Mouse (Mus musculus) midbrain, embryonic 10.5 days (tissue): ENCODE measurements around the gene Gtf3c5. TPM values are rescaled to one million over a fixed set of nuclear protein-coding genes. Genes with fewer than 3 reads are reported as not detected.

ENCODE experiments used
- DNase-seq: peaks from one replicate; pipeline ENCODE4 v3.0.0-alpha.2; 2017; ENCODE audit warnings: low spot score
- H3K27ac ChIP-seq: fragments of 300-500 bp; sonication (generic); replicated peaks from 2 replicates; pipeline ENCODE4 v1.5.1; 2016; ENCODE audit warnings: mild to moderate bottlenecking
- H3K27me3 ChIP-seq: fragments of 300-500 bp; sonication (generic); 2 replicates; pipeline ENCODE4 v1.6.1; 2016; ENCODE audit warnings: low read depth, mild to moderate bottlenecking; ENCODE audit not compliant: poor library complexity, severe bottlenecking
- H3K36me3 ChIP-seq: fragments of 300-500 bp; sonication (generic); 2 replicates; pipeline ENCODE4 v1.6.1; 2016; ENCODE audit warnings: mild to moderate bottlenecking, moderate library complexity
- H3K4me1 ChIP-seq: fragments of 300-500 bp; sonication (generic); 2 replicates; pipeline ENCODE4 v1.6.1; 2016
- H3K4me3 ChIP-seq: fragments of 300-500 bp; sonication (generic); 2 replicates; pipeline ENCODE4 v1.5.1; 2016; ENCODE audit warnings: mild to moderate bottlenecking, moderate library complexity
- H3K9me3 ChIP-seq: fragments of 300-500 bp; sonication (generic); replicated peaks from 2 replicates; pipeline ENCODE4 v1.6.1; 2016; ENCODE audit warnings: mild to moderate bottlenecking
- WGBS: fragments of 180-500 bp; shearing (Covaris S2); methylation state at CpG from one replicate; pipeline ENCODE4 v1.1.7; 2016; 5-methylcytosine and 5-hydroxymethylcytosine counted together
- polyA plus RNA-seq: library from polyadenylated mRNA; unstranded; fragments of >200 nt; fragmentation: Nextera tagmentation; extraction: Ambion mirVana; gene quantifications from 2 replicates; pipeline ENCODE4 v1.2.1, GENCODE M21; 2016

Gene Gtf3c5
- polyA plus RNA-seq, 1 experiment from 2014 or later, result 58.1 TPM

DNA sequence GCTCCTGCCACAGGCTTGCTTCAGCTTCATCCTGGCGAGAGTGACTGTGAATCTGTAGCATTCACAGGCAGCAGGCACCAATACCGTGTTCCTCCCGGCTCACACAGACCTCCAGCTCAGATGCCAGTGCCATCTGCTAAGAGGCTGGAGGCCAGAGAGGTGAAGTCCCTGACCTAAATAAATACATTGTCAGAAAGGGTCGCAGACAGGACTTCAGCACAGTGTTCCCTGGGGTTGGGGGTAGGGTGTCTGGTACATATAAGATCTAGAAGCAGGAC lies 48.3 kb downstream of the Gtf3c5 start:
- Histone ChIP-seq H3K4me3 (peak overlapping the region; percentile 70), H3K27ac (peak overlapping the region; percentile 84), H3K4me1 (peaks cover 100% of the 10 kb centered on the region), H3K36me3 (0 out of 2 replicates have a peak, but pooled peaks cover under 1% of the 10 kb centered on the region), H3K9me3 (no peaks in the 10 kb centered on the region), H3K27me3 (peaks cover 15% of the 10 kb centered on the region; the same call in 1 of the 2 replicates)
- no peak for DNase-seq
- WGBS, result 45% methylated on average over 4 of the region's 4 CpGs

DNA sequence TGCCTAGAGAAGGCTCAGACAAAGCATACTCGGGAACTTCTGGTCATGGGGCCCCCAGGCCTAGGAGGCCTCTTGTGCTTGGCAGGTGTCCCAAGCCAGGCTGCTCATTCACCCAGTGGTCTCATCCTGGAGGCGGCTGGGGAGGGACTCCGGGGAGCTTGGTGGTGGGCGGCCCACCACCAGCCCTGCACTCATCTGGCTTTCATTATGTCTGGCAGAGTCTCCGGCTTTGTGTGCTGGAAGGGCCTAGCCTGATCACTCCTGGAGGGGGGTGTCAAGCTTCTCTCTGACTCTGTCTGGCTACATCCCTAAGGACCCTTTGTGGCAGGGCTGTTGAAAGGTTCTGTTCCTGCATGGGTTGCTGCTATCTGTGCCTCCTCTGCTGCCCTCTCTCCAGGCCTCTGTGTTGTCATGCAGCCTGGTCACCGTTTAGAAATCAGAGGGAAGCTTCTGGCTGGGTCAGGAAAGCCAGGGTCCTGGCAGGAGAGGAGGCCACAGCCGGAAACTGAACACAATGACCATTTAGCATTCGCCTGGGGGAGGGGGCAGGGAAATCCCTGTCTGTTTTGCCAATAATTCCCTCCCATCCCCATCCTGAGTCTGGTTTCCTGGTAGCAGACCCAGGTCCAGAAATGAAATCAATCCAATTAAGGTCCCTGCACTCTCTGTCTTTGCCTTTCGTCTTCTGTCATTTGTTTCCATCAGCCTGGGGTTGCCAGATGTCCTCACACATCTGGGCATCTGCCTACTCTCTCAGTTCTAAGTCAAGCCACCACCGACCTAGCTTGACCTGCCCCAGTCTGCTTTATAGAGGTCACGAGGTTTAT lies 48.9 kb downstream of the Gtf3c5 start:
- H3K4me3 ChIP-seq, result peak overlapping the region; percentile 70
- H3K27ac ChIP-seq, result peak overlapping the region; percentile 84
- WGBS, result 32% methylated on average over 11 of the region's 11 CpGs

DNA sequence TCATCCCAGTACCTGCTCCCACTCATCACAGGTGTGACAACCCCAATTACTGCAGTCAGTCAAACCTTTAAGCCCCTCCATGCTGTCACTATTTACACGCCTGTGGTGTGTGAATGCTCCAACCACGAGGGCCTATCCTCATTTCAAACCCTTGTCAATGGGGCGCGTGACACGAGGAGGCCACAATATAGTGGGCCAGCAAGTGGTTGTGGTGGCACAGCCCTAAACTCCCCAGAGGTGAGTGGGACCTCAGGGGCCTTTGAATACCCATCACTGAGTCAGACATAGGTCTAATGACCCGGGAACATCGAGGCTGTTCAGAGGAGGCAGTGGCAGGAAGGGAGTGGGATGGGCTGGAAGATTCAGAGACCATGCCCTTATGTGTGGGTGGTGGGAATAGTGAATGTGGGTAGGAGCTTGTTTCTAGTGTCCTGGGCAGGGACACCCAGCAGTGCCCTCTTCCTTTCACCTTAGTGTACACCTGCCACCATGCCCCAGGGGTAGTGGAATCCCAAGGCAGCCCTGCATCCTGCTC lies 49.6 kb downstream of the Gtf3c5 start:
- H3K4me1 ChIP-seq, result peaks cover 99% of the 10 kb centered on the region
- no peaks in the 10 kb centered on the region for H3K36me3 ChIP-seq
- 75% methylated on average over 7 of the region's 7 CpGs for WGBS
- peak overlapping the region; percentile 84 for H3K27ac ChIP-seq
- no peaks in the 10 kb centered on the region for H3K9me3 ChIP-seq
- DNase-seq, result no peak
- H3K4me3 ChIP-seq, result peak overlapping the region; percentile 70
- H3K27me3 ChIP-seq, result peaks cover 15% of the 10 kb centered on the region; the same call in 1 of the 2 replicates

More for the DNA sequence above, 48.9 kb downstream of the Gtf3c5 start:
- H3K36me3 ChIP-seq, result no peaks in the 10 kb centered on the region
- peak; percentile 32 for DNase-seq
- peaks cover 100% of the 10 kb centered on the region for H3K4me1 ChIP-seq
- no peaks in the 10 kb centered on the region for H3K9me3 ChIP-seq
- peaks cover 15% of the 10 kb centered on the region; the same call in 1 of the 2 replicates for H3K27me3 ChIP-seq

DNA sequence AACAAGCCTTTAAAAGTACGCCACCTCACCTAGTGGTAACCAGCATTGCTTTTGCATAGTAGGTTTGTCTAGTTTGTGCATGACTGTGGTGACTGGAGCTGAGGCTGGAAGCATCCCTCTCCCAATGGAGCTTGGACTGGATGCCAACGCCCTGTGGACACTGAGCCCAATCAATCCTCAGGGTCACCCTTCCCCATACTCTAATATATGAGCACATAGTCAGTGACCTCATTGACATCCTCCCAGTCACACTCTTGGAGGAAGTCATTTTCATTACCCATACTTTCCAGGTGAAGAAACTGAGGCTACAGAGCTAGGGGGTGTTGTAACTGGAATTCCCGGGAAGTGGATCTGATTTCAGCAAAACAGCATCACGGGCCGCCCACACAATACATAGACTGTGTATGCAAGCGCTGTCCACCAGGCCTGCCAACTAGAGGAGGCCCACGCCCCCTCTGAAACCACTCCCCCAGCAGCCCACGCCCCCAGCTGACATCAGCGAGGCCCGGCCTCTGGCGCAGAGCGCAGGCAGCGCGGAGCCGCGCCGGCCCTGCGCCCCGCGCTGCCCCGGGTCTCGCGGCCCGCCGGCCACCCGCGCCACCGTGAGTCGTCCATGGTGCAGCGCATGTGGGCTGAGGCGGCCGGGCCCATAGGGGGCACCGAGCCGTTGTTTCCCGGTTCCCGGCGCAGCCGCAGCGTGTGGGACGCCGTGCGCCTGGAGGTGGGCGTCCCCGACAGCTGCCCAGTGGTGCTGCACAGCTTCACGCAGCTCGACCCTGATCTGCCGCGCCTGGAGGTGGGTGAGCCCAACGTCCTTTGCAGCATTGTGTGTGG lies 50.4 kb downstream of the Gtf3c5 start:
- Histone ChIP-seq H3K4me3 (peak overlapping the region; percentile 70), H3K4me1 (peaks cover 98% of the 10 kb centered on the region), H3K27ac (peak overlapping the region; percentile 84), H3K9me3 (no peaks in the 10 kb centered on the region), H3K36me3 (no peaks in the 10 kb centered on the region), H3K27me3 (peaks cover 15% of the 10 kb centered on the region; the same call in 1 of the 2 replicates)
- peak; percentile 85 for DNase-seq
- 3% methylated on average over 49 of the region's 49 CpGs for WGBS

DNA sequence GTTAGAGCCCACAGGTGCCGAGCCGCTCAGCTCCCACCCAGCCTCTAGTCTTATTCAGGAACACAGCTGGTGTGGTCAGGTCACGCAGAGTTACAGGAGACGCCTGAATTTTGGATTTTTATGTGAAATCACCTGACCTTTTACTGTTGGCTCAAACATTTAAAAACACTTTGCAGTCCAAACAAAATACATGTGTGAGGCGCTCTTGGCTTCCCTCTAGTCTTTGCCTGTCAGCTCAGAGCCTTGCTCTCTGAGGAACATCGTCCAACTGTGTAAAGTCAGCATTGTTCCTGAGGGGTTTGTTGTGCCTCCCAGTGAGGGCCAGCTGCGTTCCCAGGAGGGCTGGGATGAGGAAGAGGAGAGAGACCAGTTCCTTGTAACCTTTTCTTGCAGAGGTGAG lies 53.2 kb downstream of the Gtf3c5 start:
- Histone ChIP-seq H3K4me3 (no peak overlapping the region), H3K27ac (peak overlapping the region; percentile 72), H3K9me3 (no peaks in the 10 kb centered on the region), H3K4me1 (peaks cover 97% of the 10 kb centered on the region), H3K36me3 (no peaks in the 10 kb centered on the region), H3K27me3 (peaks cover 15% of the 10 kb centered on the region; the same call in 1 of the 2 replicates)
- DNase-seq, result no peak
- WGBS, result 63% methylated on average over 7 of the region's 7 CpGs

DNA sequence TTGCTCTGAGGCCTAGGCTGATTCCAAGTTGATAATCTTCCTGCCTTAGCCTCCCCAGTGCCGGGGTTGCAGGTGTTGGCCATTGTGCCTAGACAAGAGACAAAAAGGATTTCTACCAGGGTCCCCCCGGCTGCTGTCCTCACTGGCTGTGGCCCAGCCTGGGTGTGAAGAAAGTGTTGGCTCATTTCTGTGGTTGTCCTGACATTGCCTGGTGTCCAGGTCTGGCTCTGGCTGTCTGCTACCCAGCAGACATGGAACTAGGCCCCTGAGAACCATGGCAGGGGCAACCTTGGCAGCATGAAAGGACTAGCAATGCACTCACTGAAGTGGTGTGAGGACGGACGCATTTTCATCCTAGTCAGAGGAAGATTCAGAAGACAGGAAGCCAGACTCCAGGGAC lies 53.7 kb downstream of the Gtf3c5 start:
- no peaks in the 10 kb centered on the region for H3K9me3 ChIP-seq
- WGBS, result 77% methylated on average over 4 of the region's 4 CpGs
- H3K27ac ChIP-seq, result peak overlapping the region; percentile 25
- H3K36me3 ChIP-seq, result no peaks in the 10 kb centered on the region
- H3K4me3 ChIP-seq, result no peak overlapping the region
- no peak for DNase-seq
- peaks cover 15% of the 10 kb centered on the region; the same call in 1 of the 2 replicates for H3K27me3 ChIP-seq
- H3K4me1 ChIP-seq, result peaks cover 97% of the 10 kb centered on the region

DNA sequence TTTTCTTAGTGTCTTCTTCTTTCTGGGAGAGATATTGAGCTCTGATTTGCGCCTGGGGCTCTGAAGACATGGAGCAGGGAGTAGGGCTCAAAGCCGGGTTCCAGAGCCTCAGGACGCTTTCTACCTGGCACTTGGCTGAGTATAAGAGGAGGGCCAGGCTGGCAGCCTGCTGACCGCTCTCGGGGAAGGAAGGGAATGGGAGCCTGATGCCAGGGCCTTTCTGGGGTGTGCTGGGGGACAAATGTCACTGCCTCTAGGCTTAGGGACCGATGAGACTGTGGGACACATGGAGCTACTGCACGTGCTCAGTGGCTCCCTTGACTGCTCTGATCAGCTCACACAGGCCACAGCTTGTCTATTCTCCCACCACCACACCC lies 55.2 kb downstream of the Gtf3c5 start:
- H3K9me3 ChIP-seq, result no peaks in the 10 kb centered on the region
- 0 out of 2 replicates have a peak, but pooled peaks cover 3% of the 10 kb centered on the region for H3K27me3 ChIP-seq
- H3K4me3 ChIP-seq, result no peak overlapping the region
- H3K27ac ChIP-seq, result no peak overlapping the region
- peaks cover 97% of the 10 kb centered on the region for H3K4me1 ChIP-seq
- DNase-seq, result no peak
- 87% methylated on average over 7 of the region's 7 CpGs for WGBS
- H3K36me3 ChIP-seq, result no peaks in the 10 kb centered on the region

DNA sequence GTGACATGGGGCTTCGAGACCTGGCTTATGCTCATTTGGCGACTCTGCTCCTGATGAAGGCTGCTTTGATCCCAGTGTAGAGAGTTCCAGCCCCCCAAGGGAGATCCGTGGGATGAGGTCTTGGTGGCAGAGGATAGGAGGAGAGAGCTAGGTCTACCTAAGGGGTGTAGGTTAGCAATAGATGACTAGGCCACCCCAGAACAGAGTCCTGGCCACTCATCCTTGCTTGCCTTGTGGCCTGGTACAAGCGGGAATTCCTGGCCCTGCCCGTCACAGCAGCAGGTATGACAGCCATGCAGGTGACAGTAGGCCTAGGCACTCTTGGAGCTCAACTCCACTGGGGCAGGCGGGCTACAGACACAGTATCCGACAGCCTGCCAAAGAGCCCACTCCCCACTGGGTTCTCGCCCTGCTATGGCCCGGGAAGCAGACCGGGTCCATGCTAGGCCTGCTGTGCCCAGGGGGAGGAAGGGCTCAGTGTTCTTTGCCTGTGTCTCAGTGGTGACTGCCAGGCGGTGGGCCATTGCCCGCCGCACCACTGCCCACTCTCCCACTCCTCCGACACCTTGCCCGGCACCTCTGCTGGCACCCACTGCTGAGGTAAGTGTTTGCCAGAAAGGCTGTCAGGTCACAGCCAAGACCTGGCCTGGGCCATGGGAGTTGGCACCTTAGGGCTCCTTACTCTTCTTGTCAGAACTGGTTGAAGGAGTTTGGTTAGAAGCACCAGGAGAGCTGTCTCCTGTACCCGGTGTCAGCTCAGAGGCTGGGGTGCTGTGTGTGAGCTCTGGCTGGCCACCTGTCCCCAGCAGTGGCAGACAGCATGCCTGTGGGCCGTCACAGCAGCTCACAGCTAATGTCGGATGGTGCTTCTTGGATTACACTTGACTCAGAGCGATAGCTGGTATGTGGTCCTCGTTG lies 55.9 kb downstream of the Gtf3c5 start:
- H3K4me3 ChIP-seq, result no peak overlapping the region
- no peak for DNase-seq
- H3K36me3 ChIP-seq, result no peaks in the 10 kb centered on the region; the same call in 1 of the 2 replicates
- H3K27ac ChIP-seq, result 0 out of 2 replicates have a peak overlapping the region, but pooled peaks have one; percentile 43
- peaks cover 94% of the 10 kb centered on the region for H3K4me1 ChIP-seq
- no peaks in the 10 kb centered on the region for H3K9me3 ChIP-seq
- no peaks in the 10 kb centered on the region for H3K27me3 ChIP-seq
- 89% methylated on average over 20 of the region's 20 CpGs for WGBS

DNA sequence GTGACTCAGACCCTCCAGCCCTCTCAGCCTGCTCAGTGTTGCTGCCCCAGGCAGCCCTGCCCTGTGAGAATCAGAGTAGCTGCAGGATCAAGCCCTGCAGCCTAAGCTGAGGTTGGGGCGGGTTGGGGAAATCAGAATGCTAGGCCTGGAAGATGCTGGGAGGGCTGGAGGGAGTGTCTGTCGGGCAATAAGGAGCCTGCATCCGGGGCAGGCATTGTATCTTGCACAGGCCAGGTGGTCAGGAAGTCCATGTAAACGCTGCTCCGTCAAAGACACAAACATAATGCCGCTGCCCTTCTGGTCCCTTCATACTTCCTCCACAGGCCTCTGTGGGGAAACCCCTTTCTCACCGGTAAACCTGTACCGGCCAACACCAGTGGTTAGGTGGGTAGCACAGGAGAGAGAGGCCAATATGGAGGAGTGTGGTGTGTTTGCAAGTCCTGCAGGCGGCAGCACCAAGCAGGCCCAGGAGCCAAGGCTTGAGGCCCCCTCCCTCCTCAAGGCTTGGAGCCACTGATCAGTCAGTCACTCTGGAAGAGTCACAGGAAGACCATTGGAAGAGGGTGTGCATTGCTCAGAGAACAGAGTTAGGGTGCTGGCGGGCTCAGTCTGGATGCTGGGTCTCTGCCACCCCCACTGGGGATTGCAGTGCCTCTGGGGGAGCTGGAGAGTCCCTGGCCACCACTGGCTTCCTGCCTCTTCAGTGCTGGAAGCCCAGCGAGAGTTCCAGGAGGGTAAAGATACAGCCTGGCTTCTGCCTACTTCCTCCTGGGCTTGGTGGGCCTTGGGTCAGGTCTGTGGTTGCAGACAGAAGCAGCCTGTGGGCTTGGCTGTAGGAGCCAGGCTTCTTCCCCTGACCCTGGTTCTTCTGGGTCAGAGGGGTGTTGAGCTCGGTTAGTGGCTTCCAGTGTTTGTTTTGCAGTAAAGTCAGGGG lies 57.3 kb downstream of the Gtf3c5 start:
- Histone ChIP-seq H3K27me3 (no peaks in the 10 kb centered on the region), H3K27ac (peak overlapping the region; percentile 81), H3K9me3 (no peaks in the 10 kb centered on the region), H3K36me3 (peaks cover 9% of the 10 kb centered on the region), H3K4me3 (0 out of 2 replicates have a peak overlapping the region, but pooled peaks have one; percentile 18), H3K4me1 (peaks cover 82% of the 10 kb centered on the region)
- DNase-seq, result no peak
- WGBS, result 45% methylated on average over 12 of the region's 12 CpGs

DNA sequence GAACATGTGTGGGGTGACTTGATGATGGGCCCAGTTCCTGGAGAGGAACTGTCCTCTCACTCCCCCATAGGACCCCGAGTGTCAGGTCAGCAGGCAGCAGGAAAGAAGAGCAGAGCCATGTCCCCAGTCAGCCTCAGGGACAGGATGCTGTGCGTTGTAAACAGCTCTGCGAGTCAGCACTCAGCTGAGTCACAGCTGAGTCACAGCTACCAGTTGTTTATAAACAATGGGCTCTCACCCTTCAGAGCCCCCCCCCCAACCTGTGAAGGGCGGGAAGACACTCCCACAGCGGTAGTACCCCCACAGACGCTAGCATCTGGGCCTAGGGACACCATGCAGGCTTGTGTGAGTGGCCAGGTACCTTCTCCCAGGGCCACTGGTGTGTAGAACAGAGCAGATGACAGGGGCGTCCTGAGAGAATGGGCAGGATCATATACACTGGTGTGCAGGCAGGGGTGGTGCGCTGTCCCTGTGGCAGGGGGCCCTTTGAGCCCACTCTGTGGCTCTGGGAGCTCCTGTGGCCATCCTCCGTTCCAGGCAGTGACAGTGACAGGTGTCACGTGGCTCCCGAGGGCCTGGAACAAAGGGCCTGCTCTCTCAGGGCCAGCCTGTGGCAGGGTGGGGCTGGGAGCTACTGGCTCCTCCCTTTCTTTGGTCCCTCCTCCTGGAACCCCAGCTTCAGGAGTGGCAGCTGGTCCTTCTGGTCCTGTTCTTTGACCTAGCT lies 58.2 kb downstream of the Gtf3c5 start:
- H3K36me3 ChIP-seq, result peaks cover 9% of the 10 kb centered on the region
- H3K9me3 ChIP-seq, result no peaks in the 10 kb centered on the region
- H3K27ac ChIP-seq, result peak overlapping the region; percentile 81
- H3K4me3 ChIP-seq, result peak overlapping the region; percentile 18; the same call in 1 of the 2 replicates
- WGBS, result 16% methylated on average over 11 of the region's 11 CpGs
- H3K4me1 ChIP-seq, result peaks cover 76% of the 10 kb centered on the region
- no peaks in the 10 kb centered on the region for H3K27me3 ChIP-seq
- peak; percentile 81 for DNase-seq
